Mouse (Mus musculus) stomach, embryonic 16.5 days (tissue): Measurements from ENCODE around the gene Katnb1. TPM values are rescaled to one million over a fixed set of nuclear protein-coding genes. Genes with fewer than 3 reads are reported as not detected.

Experiments
- ATAC-seq: fragments of 200-750 bp; cut with Nextera tagmentation; 2 replicates; pipeline ENCODE4 v1.8.0; 2017; ENCODE audit warnings: moderate number of reproducible peaks, moderate TSS enrichment; ENCODE audit not compliant: insufficient read depth, low FRiP score
- H3K27ac ChIP-seq: fragments of 300-500 bp; sonication (generic); 2 replicates; pipeline ENCODE4 v1.5.1; 2014; ENCODE audit warnings: low read length
- H3K27me3 ChIP-seq: fragments of 300-500 bp; sonication (generic); 2 replicates; pipeline ENCODE4 v1.6.1; 2014; ENCODE audit warnings: low read length, control low read depth, mixed read lengths; ENCODE audit not compliant: control insufficient read depth, insufficient read depth
- H3K36me3 ChIP-seq: fragments of 300-500 bp; sonication (generic); 2 replicates; pipeline ENCODE4 v1.6.1; 2014; ENCODE audit warnings: low read length; ENCODE audit not compliant: control insufficient read depth, insufficient read depth
- H3K4me1 ChIP-seq: fragments of 300-500 bp; sonication (generic); 2 replicates; pipeline ENCODE4 v1.6.1; 2014; ENCODE audit warnings: low read length, control low read depth, mixed read lengths; ENCODE audit not compliant: control insufficient read depth, insufficient read depth
- H3K4me2 ChIP-seq: fragments of 300-500 bp; sonication (generic); 2 replicates; pipeline ENCODE4 v1.6.1; 2014; ENCODE audit warnings: low read depth, low read length, mixed read lengths
- H3K4me3 ChIP-seq: fragments of 300-500 bp; sonication (generic); replicated peaks from 2 replicates; pipeline ENCODE4 v1.5.1; 2014; ENCODE audit warnings: mild to moderate bottlenecking, low read length
- H3K9ac ChIP-seq: fragments of 300-500 bp; sonication (generic); 2 replicates; pipeline ENCODE4 v1.6.1; 2014; ENCODE audit warnings: low read length
- H3K9me3 ChIP-seq: fragments of 300-500 bp; sonication (generic); replicated peaks from 2 replicates; pipeline ENCODE4 v1.6.1; 2016; ENCODE audit warnings: low read length, control low read depth; ENCODE audit not compliant: control insufficient read depth
- WGBS: fragments of 180-500 bp; shearing (Covaris S2); extraction: QIAGEN DNeasy Blood & Tissue Kit; methylation state at CpG from one replicate; pipeline ENCODE4 v1.1.7; 2014; 5-methylcytosine and 5-hydroxymethylcytosine counted together
- polyA plus RNA-seq: library from polyadenylated mRNA; unstranded; fragments of >200 nt; fragmentation: Nextera tagmentation; extraction: Ambion mirVana; gene quantifications from 2 replicates; pipeline ENCODE4 v1.2.1, GENCODE M21; 2015

Gene Katnb1
- polyA plus RNA-seq, 1 experiment from 2014 or later: 21.2 TPM

DNA sequence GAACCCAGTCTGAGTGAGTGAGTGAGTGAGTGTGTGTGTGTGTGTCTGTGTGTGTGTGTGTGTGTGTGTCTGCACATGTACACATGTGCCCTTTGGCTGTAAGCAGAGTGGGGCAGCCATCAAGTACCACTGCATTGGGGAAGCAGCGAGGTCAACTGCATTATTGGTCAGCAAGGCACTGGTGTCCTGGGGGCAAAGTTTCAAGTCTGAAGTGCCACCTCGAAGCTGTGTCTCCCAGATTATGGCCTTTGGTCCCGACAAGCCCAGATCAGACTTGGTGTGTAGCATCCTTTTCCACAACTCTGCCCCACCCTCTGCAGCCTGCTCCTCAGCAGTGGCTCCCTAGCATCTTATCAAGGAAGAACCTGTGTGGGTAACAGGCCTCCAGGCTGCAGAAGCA is 31.6 kb downstream of the Katnb1 start:
- Histone ChIP-seq H3K27me3 (no peaks in the 10 kb centered on the region), H3K36me3 (peaks cover 5% of the 10 kb centered on the region; the same call in 1 of the 2 replicates), H3K27ac (no peak overlapping the region), H3K4me2 (no peak overlapping the region), H3K4me3 (no peak overlapping the region), H3K9me3 (no peaks in the 10 kb centered on the region), H3K9ac (no peak overlapping the region), H3K4me1 (no peaks in the 10 kb centered on the region)
- 82% methylated on average over 3 of the region's 3 CpGs for WGBS
- no peak for ATAC-seq

DNA sequence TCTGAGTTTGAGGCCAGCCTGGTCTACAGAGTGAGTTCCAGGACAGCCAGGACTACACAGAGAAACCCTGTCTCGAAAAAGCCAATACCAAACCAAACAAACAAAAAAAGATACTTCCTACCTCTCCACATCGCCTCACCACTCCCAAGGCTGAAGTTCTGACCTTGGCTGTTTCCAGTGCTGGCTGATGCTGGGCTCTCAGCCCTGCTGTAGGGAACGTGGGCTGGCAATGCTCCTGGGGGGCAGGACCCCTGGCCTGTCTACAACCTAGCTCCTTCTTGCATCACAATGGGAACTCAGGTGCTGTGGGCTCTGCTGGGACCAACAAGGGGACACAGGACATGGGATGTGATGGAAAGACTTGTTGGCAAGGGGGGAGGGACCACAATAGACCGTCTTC is 32.1 kb downstream of the Katnb1 start:
- H3K9ac ChIP-seq: no peak overlapping the region
- no peaks in the 10 kb centered on the region for H3K4me1 ChIP-seq
- no peaks in the 10 kb centered on the region for H3K27me3 ChIP-seq
- no peaks in the 10 kb centered on the region for H3K9me3 ChIP-seq
- no peak overlapping the region for H3K27ac ChIP-seq
- WGBS: 79% methylated on average over 4 of the region's 4 CpGs
- peaks cover 4% of the 10 kb centered on the region; the same call in 1 of the 2 replicates for H3K36me3 ChIP-seq
- no peak for ATAC-seq
- H3K4me2 ChIP-seq: no peak overlapping the region
- H3K4me3 ChIP-seq: no peak overlapping the region

DNA sequence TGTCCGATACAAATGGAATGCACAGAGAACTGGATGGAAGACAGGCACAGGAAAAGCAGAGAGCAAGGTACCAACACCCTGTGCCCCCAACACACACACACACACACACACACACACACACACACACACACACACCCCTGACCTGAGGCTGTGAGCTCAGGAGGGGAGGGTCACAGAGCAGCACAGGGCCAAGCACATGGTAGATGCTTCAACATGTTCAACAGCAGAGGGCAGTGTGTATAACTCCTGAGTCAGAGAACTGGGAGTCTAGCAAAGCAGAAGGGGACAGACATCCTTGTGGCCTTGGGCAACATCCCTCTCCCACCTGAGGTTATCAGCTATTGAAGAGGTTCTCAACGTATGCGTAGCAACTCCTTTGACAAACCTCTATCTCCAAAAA is 32.8 kb downstream of the Katnb1 start:
- 76% methylated on average over 3 of the region's 3 CpGs for WGBS
- H3K9ac ChIP-seq: no peak overlapping the region

DNA sequence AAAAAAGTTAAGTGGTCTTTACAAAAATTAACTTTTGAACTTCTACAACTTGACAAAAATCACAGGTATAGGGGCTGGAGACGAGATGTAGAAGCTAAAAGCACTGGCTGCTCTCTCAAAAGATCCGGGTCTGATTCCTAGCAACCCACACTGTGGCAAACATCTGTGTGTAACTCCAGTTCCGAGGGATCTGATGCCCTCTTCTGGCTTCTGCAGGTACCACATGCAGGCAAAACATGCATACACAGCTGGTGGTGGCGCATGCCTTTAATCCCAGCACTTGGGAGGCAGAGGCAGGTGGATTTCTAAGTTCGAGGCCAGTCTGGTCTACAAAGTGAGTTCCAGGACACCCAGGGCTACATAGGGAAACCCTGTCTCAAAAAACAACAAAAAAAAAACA is 42.5 kb downstream of the Katnb1 start:
- ATAC-seq: no peak
- 94% methylated on average over 5 of the region's 5 CpGs for WGBS
- no peaks in the 10 kb centered on the region for H3K9me3 ChIP-seq
- no peaks in the 10 kb centered on the region for H3K27me3 ChIP-seq
- no peaks in the 10 kb centered on the region for H3K36me3 ChIP-seq
- H3K4me3 ChIP-seq: no peak overlapping the region
- H3K27ac ChIP-seq: no peak overlapping the region
- H3K9ac ChIP-seq: no peak overlapping the region
- no peak overlapping the region for H3K4me2 ChIP-seq
- H3K4me1 ChIP-seq: no peaks in the 10 kb centered on the region

More for the DNA sequence above, 32.8 kb downstream of the Katnb1 start:
- Histone ChIP-seq H3K9me3 (no peaks in the 10 kb centered on the region), H3K4me2 (no peak overlapping the region), H3K36me3 (no peaks in the 10 kb centered on the region), H3K27ac (no peak overlapping the region), H3K4me3 (no peak overlapping the region), H3K4me1 (no peaks in the 10 kb centered on the region), H3K27me3 (no peaks in the 10 kb centered on the region)
- no peak; the same call in 1 of the 2 replicates for ATAC-seq

GRCm38 (mm10) chr8:95126497-95126896 is 45.5 kb downstream of the Katnb1 start:
- ATAC-seq: no peak
- no peaks in the 10 kb centered on the region for H3K36me3 ChIP-seq
- H3K27ac ChIP-seq: no peak overlapping the region
- no peak overlapping the region for H3K4me3 ChIP-seq
- WGBS: 91% methylated on average over 11 of the region's 11 CpGs
- no peak overlapping the region for H3K4me2 ChIP-seq
- no peaks in the 10 kb centered on the region for H3K27me3 ChIP-seq
- H3K4me1 ChIP-seq: no peaks in the 10 kb centered on the region; the same call in 1 of the 2 replicates
- H3K9me3 ChIP-seq: no peaks in the 10 kb centered on the region
- H3K9ac ChIP-seq: no peak overlapping the region

DNA sequence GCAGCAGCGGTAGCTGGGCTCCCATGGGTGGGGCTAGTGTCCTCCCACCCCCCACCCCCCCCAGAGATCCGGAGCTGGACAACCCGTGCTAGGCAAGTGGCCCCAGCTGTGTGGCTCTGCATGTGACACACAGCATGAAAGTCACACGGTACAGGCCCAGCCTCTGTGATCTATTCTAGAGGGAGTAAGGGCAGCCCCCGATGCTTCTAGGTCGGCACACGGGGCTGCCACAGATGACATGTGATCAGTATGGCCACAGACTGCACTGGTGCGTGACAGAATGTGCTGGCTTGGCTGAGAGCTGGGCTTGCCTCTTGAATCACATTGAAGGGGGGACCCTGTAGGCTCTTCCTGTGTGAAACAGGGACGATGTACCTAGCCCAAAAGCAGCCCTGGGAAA is 46.7 kb downstream of the Katnb1 start:
- Histone ChIP-seq H3K36me3 (no peaks in the 10 kb centered on the region), H3K27ac (no peak overlapping the region), H3K4me3 (no peak overlapping the region), H3K4me2 (no peak overlapping the region), H3K9ac (no peak overlapping the region), H3K4me1 (no peaks in the 10 kb centered on the region; the same call in 1 of the 2 replicates), H3K9me3 (no peaks in the 10 kb centered on the region), H3K27me3 (no peaks in the 10 kb centered on the region)
- WGBS: 79% methylated on average over 9 of the region's 9 CpGs
- 0 out of 2 replicates have a peak, but pooled peaks have one; percentile 30 for ATAC-seq

DNA sequence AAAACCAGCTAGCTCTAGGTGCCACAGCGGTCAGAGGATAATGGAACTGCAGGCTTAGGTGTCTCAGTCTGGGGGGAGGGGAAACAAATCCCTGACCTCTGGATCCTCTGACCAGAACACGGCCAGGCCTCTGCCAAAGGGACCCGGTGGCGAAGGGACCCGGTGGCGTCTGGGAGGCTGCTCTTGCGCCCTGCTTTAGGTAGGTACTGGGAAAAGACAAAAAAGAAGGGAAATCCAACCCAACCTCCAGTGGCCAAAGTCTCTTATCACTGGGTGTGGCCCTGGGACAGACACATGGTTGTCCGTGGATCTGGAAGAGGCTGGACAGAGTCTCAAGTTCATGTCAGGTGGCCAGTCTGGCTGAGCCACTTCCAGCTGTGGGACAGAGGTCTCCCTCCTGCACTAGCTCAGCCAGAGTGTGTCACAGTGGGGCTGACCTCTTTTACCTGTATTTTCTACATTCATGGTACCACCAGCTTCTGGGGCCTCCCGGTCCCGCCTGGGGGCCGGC is 47.8 kb downstream of the Katnb1 start:
- Histone ChIP-seq H3K9ac (no peak overlapping the region), H3K36me3 (no peaks in the 10 kb centered on the region)

GRCm38 (mm10) chr8:95130966-95131537 is 50.1 kb downstream of the Katnb1 start:
- Histone ChIP-seq H3K36me3 (no peaks in the 10 kb centered on the region), H3K9ac (no peak overlapping the region), H3K4me3 (no peak overlapping the region), H3K4me2 (no peak overlapping the region), H3K27ac (no peak overlapping the region), H3K9me3 (no peaks in the 10 kb centered on the region), H3K4me1 (peaks cover 4% of the 10 kb centered on the region; the same call in 1 of the 2 replicates), H3K27me3 (no peaks in the 10 kb centered on the region)
- WGBS: 61% methylated on average over 15 of the region's 15 CpGs
- ATAC-seq: 0 out of 2 replicates have a peak, but pooled peaks have one; percentile 22

More for the DNA sequence above, 47.8 kb downstream of the Katnb1 start:
- Histone ChIP-seq H3K27ac (no peak overlapping the region), H3K4me3 (no peak overlapping the region), H3K4me1 (no peaks in the 10 kb centered on the region; the same call in 1 of the 2 replicates), H3K27me3 (no peaks in the 10 kb centered on the region), H3K4me2 (no peak overlapping the region), H3K9me3 (no peaks in the 10 kb centered on the region)
- no peak for ATAC-seq
- WGBS: 86% methylated on average over 11 of the region's 11 CpGs

DNA sequence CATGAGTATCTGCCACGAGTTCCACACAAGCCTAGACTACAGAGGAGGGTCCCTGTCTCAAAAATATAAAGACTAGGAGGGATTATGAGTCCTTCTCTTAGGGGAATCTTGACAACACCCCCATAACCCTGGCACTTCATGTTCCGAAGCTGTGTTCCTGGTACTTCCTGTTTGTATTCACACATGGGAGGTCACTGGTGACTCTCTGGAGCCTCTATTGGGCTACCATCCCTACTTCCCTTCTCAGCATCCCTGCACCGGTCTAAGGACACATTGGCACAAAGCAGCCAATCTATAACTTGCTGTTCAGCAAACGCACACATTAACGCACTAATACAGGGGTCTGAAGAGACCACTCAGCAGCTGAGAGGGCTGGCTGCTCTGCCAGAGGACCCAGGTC is 51.0 kb downstream of the Katnb1 start:
- Histone ChIP-seq H3K36me3 (no peaks in the 10 kb centered on the region), H3K4me2 (no peak overlapping the region), H3K9me3 (no peaks in the 10 kb centered on the region), H3K27ac (no peak overlapping the region), H3K9ac (no peak overlapping the region), H3K4me1 (peaks cover 7% of the 10 kb centered on the region; the same call in 1 of the 2 replicates), H3K27me3 (no peaks in the 10 kb centered on the region), H3K4me3 (no peak overlapping the region)
- no peak for ATAC-seq
- WGBS: 80% methylated on average over 5 of the region's 5 CpGs
